Mouse (Mus musculus) small intestine, adult 2 months (tissue): ENCODE results near the gene Nhlh1. TPM values are rescaled to one million over a fixed set of nuclear protein-coding genes. Genes with fewer than 3 reads are reported as not detected.

Source experiments
- H3K27ac ChIP-seq: fragments of 200-500 bp; 2 replicates; pipeline ENCODE4 v1.5.1; 2012; ENCODE audit warnings: low read depth, low read length, control low read depth, inconsistent platforms; ENCODE audit not compliant: insufficient read depth
- H3K27me3 ChIP-seq: fragments of 200-500 bp; 2 replicates; pipeline ENCODE4 v1.6.1; 2012; ENCODE audit warnings: mild to moderate bottlenecking, moderate library complexity, low read length, inconsistent platforms; ENCODE audit not compliant: control insufficient read depth, insufficient read depth
- H3K36me3 ChIP-seq: fragments of 200-500 bp; 2 replicates; pipeline ENCODE4 v1.6.1; 2012; ENCODE audit warnings: mild to moderate bottlenecking, low read length, control low read depth, inconsistent platforms; ENCODE audit not compliant: control insufficient read depth, insufficient read depth
- H3K4me1 ChIP-seq: fragments of 200-500 bp; 2 replicates; pipeline ENCODE4 v1.6.1; 2012; ENCODE audit warnings: low read length, inconsistent platforms, mixed read lengths; ENCODE audit not compliant: control insufficient read depth, insufficient read depth, insufficient read length
- H3K4me3 ChIP-seq: fragments of 200-500 bp; 2 replicates; pipeline ENCODE4 v1.5.1; 2012; ENCODE audit warnings: low read depth, mild to moderate bottlenecking, control low read depth, inconsistent platforms, low read length, moderate library complexity
- CTCF ChIP-seq: fragments of 200-500 bp; IDR thresholded peaks from 2 replicates; pipeline ENCODE4 v1.5.1; 2012; ENCODE audit warnings: low read depth, mild to moderate bottlenecking, control low read depth, inconsistent platforms, low read length, moderate library complexity, mixed read lengths; ENCODE audit not compliant: insufficient replicate concordance, insufficient read length; ENCODE audit errors: extremely low read depth
- POLR2A ChIP-seq: fragments of 200-500 bp; IDR thresholded peaks from 2 replicates; pipeline ENCODE4 v1.6.1; 2012; ENCODE audit warnings: low read depth, mild to moderate bottlenecking, control low read depth, inconsistent platforms, low read length, moderate library complexity
- WGBS: fragments of 180-500 bp; shearing (Covaris S2); methylation state at CpG from one replicate; pipeline ENCODE4 v1.1.7; 2018; 5-methylcytosine and 5-hydroxymethylcytosine counted together
- polyA plus RNA-seq: library from polyadenylated mRNA; depleted of rRNA; stranded (reverse); fragments of >200 nt; gene quantifications from 2 replicates; pipeline ENCODE4 v1.2.3, GENCODE M21; 2012

Gene Nhlh1
- polyA plus RNA-seq, 1 experiment, result 0.13 TPM

DNA sequence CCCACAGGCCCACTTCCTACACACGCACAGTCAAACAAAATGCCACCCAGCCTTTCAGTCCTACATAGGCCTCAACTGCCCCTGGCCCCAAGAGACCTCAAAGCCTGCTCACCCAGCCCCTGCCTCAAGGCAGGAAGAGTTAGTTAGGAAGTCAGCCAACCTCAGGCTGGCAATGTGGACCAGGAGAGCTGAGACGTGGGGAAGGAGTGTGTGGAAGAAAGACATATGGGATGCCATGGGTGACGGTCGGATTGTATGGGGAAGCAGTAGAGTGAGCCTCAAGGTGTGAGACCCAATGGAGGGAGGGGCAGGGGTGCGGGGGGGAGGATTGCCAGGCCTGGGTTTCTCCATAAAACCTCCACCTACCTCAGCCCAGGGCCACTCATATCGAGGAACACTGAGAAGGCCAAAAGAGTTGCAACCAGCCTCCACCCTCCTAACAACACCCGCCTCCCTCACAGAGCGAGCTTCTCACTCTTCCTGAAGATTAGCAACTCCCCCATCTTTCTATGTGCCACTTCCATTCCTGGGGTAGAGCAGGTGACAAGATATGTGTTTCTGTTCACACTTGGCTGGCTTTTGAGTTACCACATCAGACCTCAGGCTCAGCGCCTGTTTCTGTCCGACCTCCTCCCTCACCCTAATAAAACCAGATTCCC lies 37.4 kb downstream of the Nhlh1 start:
- Histone ChIP-seq H3K4me3 (no peak overlapping the region), H3K36me3 (no peaks in the 10 kb centered on the region), H3K4me1 (no peaks in the 10 kb centered on the region; the same call in 1 of the 2 replicates), H3K27ac (no peak overlapping the region), H3K27me3 (no peaks in the 10 kb centered on the region)
- 88% methylated on average over 10 of the region's 10 CpGs for WGBS
- TF ChIP-seq POLR2A (no peak), CTCF (no peak)

DNA sequence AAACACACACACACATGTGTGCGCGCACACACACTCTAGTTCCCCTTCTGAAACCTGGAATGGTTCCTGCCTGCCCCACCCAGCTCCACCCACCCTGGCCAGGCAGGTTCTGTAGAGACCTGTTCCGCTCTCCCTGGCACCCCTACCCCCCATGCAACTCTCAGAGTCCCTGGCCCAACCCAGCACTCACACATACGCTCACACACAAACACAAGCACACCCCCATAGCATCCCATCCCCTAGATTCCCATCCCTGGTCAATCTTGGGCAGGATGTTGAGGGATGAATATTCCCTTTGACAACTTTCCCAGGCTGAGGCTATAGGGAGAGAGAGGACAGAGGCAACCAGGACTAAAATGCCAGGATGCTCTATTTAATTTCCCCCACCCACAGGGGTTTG lies 38.0 kb downstream of the Nhlh1 start:
- WGBS, result 81% methylated on average over 4 of the region's 4 CpGs
- Histone ChIP-seq H3K36me3 (no peaks in the 10 kb centered on the region), H3K27me3 (no peaks in the 10 kb centered on the region), H3K4me1 (no peaks in the 10 kb centered on the region; the same call in 1 of the 2 replicates), H3K4me3 (no peak overlapping the region), H3K27ac (no peak overlapping the region)
- TF ChIP-seq CTCF (no peak), POLR2A (no peak)

DNA sequence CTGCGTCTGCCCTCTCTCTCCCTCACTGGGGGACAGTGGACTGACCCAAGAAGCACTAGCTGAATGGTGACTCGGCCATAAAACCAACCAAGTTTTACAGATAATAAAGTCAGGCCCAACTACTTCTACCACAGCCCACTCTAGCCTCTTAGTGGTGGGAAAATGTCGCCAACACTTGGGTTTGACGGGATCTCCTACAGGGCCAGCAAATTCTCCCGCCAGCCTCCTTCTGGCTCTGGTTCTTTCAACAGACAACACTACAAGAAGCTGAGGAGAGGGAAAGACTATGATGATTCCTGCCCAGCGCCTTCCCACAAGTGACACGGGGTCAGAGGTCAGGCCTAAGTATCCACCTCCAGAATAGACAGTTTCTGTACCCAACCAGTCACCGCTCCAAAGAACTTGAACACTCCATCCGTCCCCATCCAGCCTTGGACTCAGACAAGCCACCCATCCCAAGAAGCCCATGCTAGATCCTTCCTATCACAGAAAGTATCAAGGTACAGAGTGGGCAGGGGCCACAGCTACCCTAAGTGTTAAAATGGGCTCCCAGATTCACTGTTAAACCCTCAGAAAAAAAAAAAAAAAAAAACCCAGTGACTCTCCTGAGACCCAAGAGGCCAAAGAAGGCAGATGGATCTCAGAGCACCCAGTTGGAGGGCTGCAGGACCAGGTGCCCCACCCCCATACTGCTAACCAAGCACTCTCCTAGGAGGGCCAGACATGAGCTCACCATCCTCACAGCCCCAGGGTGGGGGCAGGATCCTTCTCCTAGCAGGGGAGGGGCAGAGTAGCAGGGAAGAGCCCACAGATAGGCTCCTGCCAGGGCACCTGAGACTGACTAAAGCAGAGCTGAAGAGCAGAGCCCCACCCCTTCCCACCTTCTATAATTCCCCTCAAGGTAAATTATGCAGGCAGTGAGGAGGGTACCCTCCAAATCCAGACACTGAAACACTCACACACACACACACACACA lies 38.7 kb downstream of the Nhlh1 start:
- H3K36me3 ChIP-seq, result no peaks in the 10 kb centered on the region
- H3K27ac ChIP-seq, result no peak overlapping the region
- H3K4me3 ChIP-seq, result no peak overlapping the region
- 91% methylated on average over 9 of the region's 9 CpGs for WGBS
- no peaks in the 10 kb centered on the region; the same call in 1 of the 2 replicates for H3K4me1 ChIP-seq
- no peaks in the 10 kb centered on the region for H3K27me3 ChIP-seq
- no peak for TF ChIP-seq CTCF
- TF ChIP-seq POLR2A, result no peak

DNA sequence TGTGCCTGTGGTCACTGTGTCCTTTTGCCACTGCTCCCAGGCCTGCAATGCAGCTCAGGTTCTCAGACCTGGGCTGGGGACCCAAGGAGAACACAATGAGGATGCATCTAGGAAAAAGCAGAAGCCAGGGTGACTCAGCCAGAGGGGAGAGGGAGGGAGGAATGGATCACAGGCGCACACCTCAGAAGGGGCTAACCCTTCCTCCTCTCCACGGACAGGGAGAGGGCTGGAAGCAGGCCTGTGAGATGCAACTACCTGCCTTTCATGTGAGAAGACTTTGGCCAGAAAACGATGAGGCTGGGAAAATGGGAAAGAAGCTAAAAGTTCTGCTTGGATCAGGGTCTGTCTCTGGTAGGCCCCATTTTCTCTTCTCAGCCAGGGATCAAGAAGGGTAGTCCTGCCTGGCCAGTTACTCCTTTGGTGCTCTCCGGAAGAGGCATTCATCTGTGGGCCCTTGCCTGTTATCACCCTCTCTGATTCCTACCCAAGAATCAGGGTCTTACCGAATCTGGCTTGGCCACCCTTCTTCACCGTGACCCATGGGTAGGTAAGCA lies 39.8 kb downstream of the Nhlh1 start:
- Histone ChIP-seq H3K4me3 (no peak overlapping the region), H3K36me3 (no peaks in the 10 kb centered on the region), H3K27me3 (no peaks in the 10 kb centered on the region), H3K4me1 (no peaks in the 10 kb centered on the region; the same call in 1 of the 2 replicates), H3K27ac (no peak overlapping the region)
- WGBS, result 86% methylated on average over 6 of the region's 6 CpGs
- TF ChIP-seq CTCF, result no peak
- no peak for TF ChIP-seq POLR2A

DNA sequence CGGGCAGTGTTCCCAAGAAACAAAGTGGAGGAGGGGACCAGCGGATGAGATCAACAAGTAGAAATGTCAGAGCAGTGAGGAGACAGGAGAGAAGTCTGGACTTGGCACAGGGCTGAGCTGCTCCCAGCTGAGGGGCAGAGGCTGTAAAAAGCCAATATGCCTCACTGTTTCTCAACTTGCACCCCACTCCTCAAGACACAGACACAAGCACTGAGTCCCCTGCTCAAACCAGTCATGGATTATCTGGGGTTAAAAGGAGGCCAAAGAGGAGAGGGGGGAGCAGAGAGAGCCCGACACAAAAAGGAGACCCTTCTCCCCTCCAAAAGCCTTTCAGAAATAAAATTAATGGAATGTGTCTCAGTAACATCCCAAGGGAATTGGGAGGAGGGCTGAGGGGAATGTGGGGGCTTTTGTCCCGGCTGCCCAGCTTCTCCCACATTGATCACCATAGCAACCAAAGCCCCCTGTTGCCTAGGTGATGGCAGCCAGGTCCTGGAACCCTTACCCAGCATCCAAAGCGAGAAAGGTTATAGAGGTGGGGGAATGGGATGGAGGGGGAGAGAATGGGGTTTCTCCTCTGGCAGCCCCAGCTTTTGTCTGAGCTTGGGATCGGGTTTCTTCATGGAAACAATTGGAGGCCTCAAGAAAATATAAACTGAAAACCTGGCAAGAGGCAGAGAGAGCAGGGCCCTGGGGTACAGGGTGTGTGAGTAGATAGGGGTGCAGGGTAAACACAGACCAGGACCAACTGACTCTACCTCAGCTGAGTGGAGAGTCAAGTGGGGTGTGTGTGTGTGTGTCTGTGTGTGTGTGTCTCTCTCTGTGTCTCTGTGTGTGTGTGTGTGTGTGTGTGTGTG lies 40.5 kb downstream of the Nhlh1 start:
- Histone ChIP-seq H3K4me3 (no peak overlapping the region), H3K27ac (no peak overlapping the region), H3K36me3 (no peaks in the 10 kb centered on the region), H3K27me3 (no peaks in the 10 kb centered on the region), H3K4me1 (no peaks in the 10 kb centered on the region; the same call in 1 of the 2 replicates)
- TF ChIP-seq POLR2A, result no peak
- TF ChIP-seq CTCF, result no peak
- WGBS, result 74% methylated on average over 6 of the region's 6 CpGs

DNA sequence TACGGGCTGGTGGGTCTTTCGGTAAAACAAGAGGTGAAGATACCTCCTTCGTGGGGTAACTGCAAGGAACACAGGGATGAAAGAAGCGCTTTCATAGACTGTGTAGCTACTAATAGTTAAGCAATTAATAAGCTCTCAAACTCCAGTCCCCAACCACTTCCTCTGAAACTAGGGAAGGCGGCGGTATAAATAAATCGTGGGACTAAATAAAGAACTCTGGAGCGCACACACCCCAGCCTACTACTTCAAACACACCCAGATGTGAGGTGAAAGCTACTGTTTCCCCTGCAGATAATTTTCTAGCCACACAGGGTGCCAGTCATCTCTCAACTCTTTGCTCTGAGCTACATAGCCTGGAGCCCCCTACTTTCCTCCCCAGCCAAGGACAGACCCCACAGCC lies 41.3 kb downstream of the Nhlh1 start:
- Histone ChIP-seq H3K27me3 (no peaks in the 10 kb centered on the region), H3K4me3 (no peak overlapping the region), H3K27ac (no peak overlapping the region), H3K4me1 (no peaks in the 10 kb centered on the region; the same call in 1 of the 2 replicates), H3K36me3 (no peaks in the 10 kb centered on the region)
- 63% methylated on average over 8 of the region's 8 CpGs for WGBS
- TF ChIP-seq POLR2A (no peak), CTCF (no peak)
